18 mouse cellular contexts compared by ENCODE assay signal in the genomic region with DNA sequence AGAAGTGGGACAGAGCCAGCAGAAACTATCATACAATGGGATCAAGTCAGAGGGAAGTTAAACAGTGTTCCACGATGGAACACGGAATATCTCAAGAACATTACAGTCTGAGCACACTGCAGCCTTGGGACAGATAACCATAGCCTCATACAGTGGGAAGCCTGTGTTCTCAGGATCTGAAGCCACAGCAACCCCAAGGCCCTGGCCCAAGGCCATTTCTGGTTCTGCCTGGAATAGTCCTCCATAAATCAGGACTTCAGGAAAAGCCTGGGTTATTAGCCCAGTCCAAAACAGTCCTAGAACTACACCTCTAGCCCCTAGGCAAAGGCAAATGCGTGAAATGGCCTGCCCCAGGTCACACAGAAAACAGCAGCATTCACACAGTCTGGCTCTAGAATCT.
"Had no signal": no experiment of that assay in that cellular context is flagged by ENCODE, and none has a peak within 500 bp of the region (broad histone marks: within the 10 kb centered on the region; RNA-seq: fewer than 3 reads in every experiment).

No protein-coding gene starts in this region.

- H3K4me2 ChIP-seq: kidney, embryonic 15.5 days; limb, embryonic 15.5 days; liver, embryonic 12.5 days; lung, embryonic 14.5 days; midbrain, embryonic 12.5 days; neural tube, embryonic 13.5 days had no signal

- H3K4me3 ChIP-seq: kidney, embryonic 15.5 days; limb, embryonic 15.5 days; liver, embryonic 12.5 days; megakaryocyte, embryonic 14.5 days; midbrain, embryonic 12.5 days; neural tube, embryonic 13.5 days had no signal

- H3K27ac ChIP-seq: kidney, embryonic 15.5 days; limb, embryonic 15.5 days; liver, embryonic 12.5 days; macrophage; midbrain, embryonic 12.5 days; neural tube, embryonic 13.5 days had no signal

- H3K27me3 ChIP-seq: kidney, embryonic 15.5 days; limb, embryonic 15.5 days; midbrain, embryonic 12.5 days; neural tube, embryonic 13.5 days had no signal

- H3K36me3 ChIP-seq: kidney, embryonic 15.5 days; limb, embryonic 15.5 days; liver, embryonic 12.5 days; midbrain, embryonic 12.5 days; neural tube, embryonic 13.5 days had no signal

- H3K4me1 ChIP-seq: kidney, embryonic 15.5 days; limb, embryonic 15.5 days; liver, embryonic 12.5 days; midbrain, embryonic 12.5 days; neural tube, embryonic 13.5 days had no signal

- H3K9me3 ChIP-seq: kidney, embryonic 15.5 days; limb, embryonic 15.5 days; liver, embryonic 12.5 days; megakaryocyte, embryonic 14.5 days; midbrain, embryonic 12.5 days; neural tube, embryonic 13.5 days had no signal

- H3K9ac ChIP-seq: kidney, embryonic 15.5 days; limb, embryonic 15.5 days; liver, embryonic 12.5 days; lung, embryonic 14.5 days; midbrain, embryonic 12.5 days; neural tube, embryonic 13.5 days had no signal

- DNase-seq: kidney, adult 2 months; kidney, postnatal 25 days; layer of hippocampus, adult 9-11 months; layer of hippocampus, postnatal 36 days; lung, embryonic 14.5 days; lung, postnatal 10 days; retina, postnatal 1 day; right cerebral cortex, postnatal 4 days; spleen, adult 18-20 months; thymus, postnatal 4 days had no signal

- ATAC-seq: liver, embryonic 12.5 days; midbrain, embryonic 16.5 days had no signal
